Mouse (Mus musculus): ENCODE data around the gene Ifna11. TPM values are rescaled to one million over a fixed set of nuclear protein-coding genes. Genes with fewer than 3 reads are reported as not detected.

The Ifna11 gene
- polyA plus RNA-seq, 1 experiment from 2014 or later = not detected

Other genes with a start within 250 kb of the Ifna11 start
- not detected for gene Ifna14, start 248.2 kb upstream of the Ifna11 start, polyA plus RNA-seq (2015; fragmentation: Illumina TruSeq; extraction: RNeasy Lipid Tissue Mini Kit (QIAGEN cat#74804); ENCODE audit: insufficient read depth, low replicate concordance)
- not detected for gene Ifna9, start 227.6 kb upstream of the Ifna11 start, polyA plus RNA-seq (2015; fragmentation: Illumina TruSeq; extraction: RNeasy Lipid Tissue Mini Kit (QIAGEN cat#74804); ENCODE audit: insufficient read depth, low replicate concordance)
- gene Ifna12, start 216.6 kb upstream of the Ifna11 start, polyA plus RNA-seq (2015; fragmentation: Illumina TruSeq; extraction: RNeasy Lipid Tissue Mini Kit (QIAGEN cat#74804); ENCODE audit: insufficient read depth, low replicate concordance) = not detected
- not detected for gene C87499, start 185.5 kb upstream of the Ifna11 start, polyA plus RNA-seq (2015; fragmentation: Illumina TruSeq; extraction: RNeasy Lipid Tissue Mini Kit (QIAGEN cat#74804); ENCODE audit: insufficient read depth, low replicate concordance)
- gene Ifna13, start 175.5 kb upstream of the Ifna11 start, polyA plus RNA-seq (2015; fragmentation: Illumina TruSeq; extraction: RNeasy Lipid Tissue Mini Kit (QIAGEN cat#74804); ENCODE audit: insufficient read depth, low replicate concordance) = not detected
- gene Ifna16, start 143.0 kb upstream of the Ifna11 start, polyA plus RNA-seq (2015; fragmentation: Illumina TruSeq; extraction: RNeasy Lipid Tissue Mini Kit (QIAGEN cat#74804); ENCODE audit: insufficient read depth, low replicate concordance) = not detected
- gene Ifna2, start 136.0 kb upstream of the Ifna11 start, polyA plus RNA-seq (2015; fragmentation: Illumina TruSeq; extraction: RNeasy Lipid Tissue Mini Kit (QIAGEN cat#74804); ENCODE audit: insufficient read depth, low replicate concordance) = not detected
- not detected for gene Ifnab, start 128.6 kb upstream of the Ifna11 start, polyA plus RNA-seq (2015; fragmentation: Illumina TruSeq; extraction: RNeasy Lipid Tissue Mini Kit (QIAGEN cat#74804); ENCODE audit: insufficient read depth, low replicate concordance)
- gene Gm26566, start 98.2 kb upstream of the Ifna11 start, polyA plus RNA-seq (2015; fragmentation: Illumina TruSeq; extraction: RNeasy Lipid Tissue Mini Kit (QIAGEN cat#74804); ENCODE audit: insufficient read depth, low replicate concordance) = not detected
- 49.2 TPM for gene Klhl9, start 97.5 kb upstream of the Ifna11 start, polyA plus RNA-seq (2015; fragmentation: Illumina TruSeq; extraction: RNeasy Lipid Tissue Mini Kit (QIAGEN cat#74804); ENCODE audit: insufficient read depth, low replicate concordance)
- not detected for gene Gm13271, start 65.1 kb upstream of the Ifna11 start, polyA plus RNA-seq (2015; fragmentation: Illumina TruSeq; extraction: RNeasy Lipid Tissue Mini Kit (QIAGEN cat#74804); ENCODE audit: insufficient read depth, low replicate concordance)
- not detected for gene Gm13283, start 59.8 kb upstream of the Ifna11 start, polyA plus RNA-seq (2015; fragmentation: Illumina TruSeq; extraction: RNeasy Lipid Tissue Mini Kit (QIAGEN cat#74804); ENCODE audit: insufficient read depth, low replicate concordance)
- gene Gm13290, start 46.1 kb upstream of the Ifna11 start, polyA plus RNA-seq (2015; fragmentation: Illumina TruSeq; extraction: RNeasy Lipid Tissue Mini Kit (QIAGEN cat#74804); ENCODE audit: insufficient read depth, low replicate concordance) = not detected
- gene Gm13289, start 43.0 kb upstream of the Ifna11 start, polyA plus RNA-seq (2015; fragmentation: Illumina TruSeq; extraction: RNeasy Lipid Tissue Mini Kit (QIAGEN cat#74804); ENCODE audit: insufficient read depth, low replicate concordance) = not detected
- not detected for gene Gm13272, start 40.1 kb upstream of the Ifna11 start, polyA plus RNA-seq (2015; fragmentation: Illumina TruSeq; extraction: RNeasy Lipid Tissue Mini Kit (QIAGEN cat#74804); ENCODE audit: insufficient read depth, low replicate concordance)
- not detected for gene Ifnz, start 37.8 kb upstream of the Ifna11 start, polyA plus RNA-seq (2015; fragmentation: Illumina TruSeq; extraction: RNeasy Lipid Tissue Mini Kit (QIAGEN cat#74804); ENCODE audit: insufficient read depth, low replicate concordance)
- gene Gm13276, start 34.2 kb upstream of the Ifna11 start, polyA plus RNA-seq (2015; fragmentation: Illumina TruSeq; extraction: RNeasy Lipid Tissue Mini Kit (QIAGEN cat#74804); ENCODE audit: insufficient read depth, low replicate concordance) = not detected
- gene Gm13277, start 31.3 kb upstream of the Ifna11 start, polyA plus RNA-seq (2015; fragmentation: Illumina TruSeq; extraction: RNeasy Lipid Tissue Mini Kit (QIAGEN cat#74804); ENCODE audit: insufficient read depth, low replicate concordance) = not detected
- not detected for gene Gm13278, start 28.4 kb upstream of the Ifna11 start, polyA plus RNA-seq (2015; fragmentation: Illumina TruSeq; extraction: RNeasy Lipid Tissue Mini Kit (QIAGEN cat#74804); ENCODE audit: insufficient read depth, low replicate concordance)
- not detected for gene Gm13275, start 25.5 kb upstream of the Ifna11 start, polyA plus RNA-seq (2015; fragmentation: Illumina TruSeq; extraction: RNeasy Lipid Tissue Mini Kit (QIAGEN cat#74804); ENCODE audit: insufficient read depth, low replicate concordance)
- gene Gm13279, start 22.6 kb upstream of the Ifna11 start, polyA plus RNA-seq (2015; fragmentation: Illumina TruSeq; extraction: RNeasy Lipid Tissue Mini Kit (QIAGEN cat#74804); ENCODE audit: insufficient read depth, low replicate concordance) = not detected
- gene Gm13285, start 20.3 kb upstream of the Ifna11 start, polyA plus RNA-seq (2015; fragmentation: Illumina TruSeq; extraction: RNeasy Lipid Tissue Mini Kit (QIAGEN cat#74804); ENCODE audit: insufficient read depth, low replicate concordance) = not detected
- gene Gm13287, start 16.7 kb upstream of the Ifna11 start, polyA plus RNA-seq (2015; fragmentation: Illumina TruSeq; extraction: RNeasy Lipid Tissue Mini Kit (QIAGEN cat#74804); ENCODE audit: insufficient read depth, low replicate concordance) = not detected
- gene Gm13288, start 14.4 kb upstream of the Ifna11 start, polyA plus RNA-seq (2015; fragmentation: Illumina TruSeq; extraction: RNeasy Lipid Tissue Mini Kit (QIAGEN cat#74804); ENCODE audit: insufficient read depth, low replicate concordance) = not detected
- not detected for gene Ifna7, start 3.7 kb upstream of the Ifna11 start, polyA plus RNA-seq (2015; fragmentation: Illumina TruSeq; extraction: RNeasy Lipid Tissue Mini Kit (QIAGEN cat#74804); ENCODE audit: insufficient read depth, low replicate concordance)
- gene Ifna6, start 7.5 kb downstream of the Ifna11 start, polyA plus RNA-seq (2015; fragmentation: Illumina TruSeq; extraction: RNeasy Lipid Tissue Mini Kit (QIAGEN cat#74804); ENCODE audit: insufficient read depth, low replicate concordance) = not detected
- gene Ifna5, start 15.6 kb downstream of the Ifna11 start, polyA plus RNA-seq (2015; fragmentation: Illumina TruSeq; extraction: RNeasy Lipid Tissue Mini Kit (QIAGEN cat#74804); ENCODE audit: insufficient read depth, low replicate concordance) = not detected
- gene Ifna4, start 21.9 kb downstream of the Ifna11 start, polyA plus RNA-seq (2015; fragmentation: Illumina TruSeq; extraction: RNeasy Lipid Tissue Mini Kit (QIAGEN cat#74804); ENCODE audit: insufficient read depth, low replicate concordance) = not detected
- gene Ifna1, start 30.1 kb downstream of the Ifna11 start, polyA plus RNA-seq (2015; fragmentation: Illumina TruSeq; extraction: RNeasy Lipid Tissue Mini Kit (QIAGEN cat#74804); ENCODE audit: insufficient read depth, low replicate concordance) = not detected
- not detected for gene Ifne, start 60.2 kb downstream of the Ifna11 start, polyA plus RNA-seq (2015; fragmentation: Illumina TruSeq; extraction: RNeasy Lipid Tissue Mini Kit (QIAGEN cat#74804); ENCODE audit: insufficient read depth, low replicate concordance)